Mouse (Mus musculus) embryonic facial prominence, embryonic 10.5 days (tissue): ENCODE measurements at regions not wholly inside any gene's neighbourhood (a gene's known extent, or its start where the extent isn't known, plus 50 kb on each side); places are given as distances from the start of the nearest gene placed in this dataset.

Experiments used
- DNase-seq: peaks from one replicate; pipeline ENCODE4 v3.0.0-alpha.2; 2017; ENCODE audit warnings: low spot score
- H3K27ac ChIP-seq: fragments of 300-500 bp; sonication (generic); replicated peaks from 2 replicates; pipeline ENCODE4 v1.5.1; 2016; ENCODE audit warnings: mild to moderate bottlenecking
- H3K27me3 ChIP-seq: fragments of 300-500 bp; sonication (generic); replicated peaks from 2 replicates; pipeline ENCODE4 v1.6.1; 2016; ENCODE audit warnings: low read depth, mild to moderate bottlenecking; ENCODE audit not compliant: poor library complexity, severe bottlenecking
- H3K36me3 ChIP-seq: fragments of 300-500 bp; sonication (generic); replicated peaks from 2 replicates; pipeline ENCODE4 v1.6.1; 2016; ENCODE audit warnings: mild to moderate bottlenecking, moderate library complexity
- H3K4me1 ChIP-seq: fragments of 300-500 bp; sonication (generic); 2 replicates; pipeline ENCODE4 v1.6.1; 2016
- H3K4me3 ChIP-seq: fragments of 300-500 bp; sonication (generic); 2 replicates; pipeline ENCODE4 v1.5.1; 2016; ENCODE audit warnings: mild to moderate bottlenecking, moderate library complexity
- H3K9me3 ChIP-seq: fragments of 300-500 bp; sonication (generic); 2 replicates; pipeline ENCODE4 v1.6.1; 2016; ENCODE audit warnings: mild to moderate bottlenecking
- WGBS: fragments of 180-500 bp; shearing (Covaris S2); methylation state at CpG from one replicate; pipeline ENCODE4 v1.1.7; 2016; 5-methylcytosine and 5-hydroxymethylcytosine counted together

DNA sequence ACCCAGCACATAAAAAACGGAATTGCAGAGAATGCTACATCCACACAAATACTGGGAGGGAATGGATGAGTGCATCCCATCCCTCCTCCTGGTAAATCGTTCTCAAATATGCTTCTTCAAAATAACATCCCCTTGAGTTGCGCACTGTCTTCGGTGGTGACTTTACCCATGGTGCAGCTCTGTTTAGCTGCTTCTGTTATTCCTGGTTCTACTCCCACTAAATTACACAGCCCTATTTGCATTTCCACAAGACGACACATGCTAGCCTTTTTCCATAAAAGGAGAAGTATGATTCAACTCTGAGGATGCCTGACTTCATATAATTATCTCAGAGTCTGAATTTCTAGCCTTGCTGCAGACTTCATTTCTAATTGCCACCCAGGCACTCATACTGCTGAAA, 65.5 kb upstream of the Ift57 start:
- no peaks in the 10 kb centered on the region for H3K4me1 ChIP-seq
- no peak for DNase-seq
- no peaks in the 10 kb centered on the region for H3K9me3 ChIP-seq
- no peak overlapping the region for H3K27ac ChIP-seq
- H3K4me3 ChIP-seq: no peak overlapping the region
- H3K36me3 ChIP-seq: no peaks in the 10 kb centered on the region
- WGBS: 87% methylated on average over 5 of the region's 5 CpGs
- no peaks in the 10 kb centered on the region for H3K27me3 ChIP-seq

DNA sequence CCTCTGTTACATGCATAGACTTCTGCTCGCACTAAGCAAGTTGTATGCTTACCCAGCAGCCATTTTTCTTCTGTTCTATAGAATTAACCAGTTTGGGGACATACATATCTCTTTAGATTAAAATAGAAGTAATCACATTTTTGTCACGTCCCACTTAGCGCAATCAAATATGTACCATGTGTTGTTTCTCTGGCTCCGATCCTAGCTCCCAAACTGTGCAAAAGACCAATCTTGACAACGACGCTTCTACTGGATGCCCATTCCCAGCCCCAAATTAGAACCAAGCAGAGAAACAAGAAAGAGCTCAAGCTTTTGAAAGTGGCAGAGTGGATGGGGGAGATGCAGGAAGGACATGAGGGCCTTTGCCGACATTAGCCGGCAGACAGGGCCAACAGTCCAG, 63.5 kb upstream of the Ift57 start:
- no peaks in the 10 kb centered on the region for H3K27me3 ChIP-seq
- H3K4me1 ChIP-seq: no peaks in the 10 kb centered on the region
- no peak overlapping the region for H3K4me3 ChIP-seq
- DNase-seq: no peak
- no peaks in the 10 kb centered on the region for H3K9me3 ChIP-seq
- 93% methylated on average over 8 of the region's 8 CpGs for WGBS
- H3K36me3 ChIP-seq: no peaks in the 10 kb centered on the region
- no peak overlapping the region for H3K27ac ChIP-seq

DNA sequence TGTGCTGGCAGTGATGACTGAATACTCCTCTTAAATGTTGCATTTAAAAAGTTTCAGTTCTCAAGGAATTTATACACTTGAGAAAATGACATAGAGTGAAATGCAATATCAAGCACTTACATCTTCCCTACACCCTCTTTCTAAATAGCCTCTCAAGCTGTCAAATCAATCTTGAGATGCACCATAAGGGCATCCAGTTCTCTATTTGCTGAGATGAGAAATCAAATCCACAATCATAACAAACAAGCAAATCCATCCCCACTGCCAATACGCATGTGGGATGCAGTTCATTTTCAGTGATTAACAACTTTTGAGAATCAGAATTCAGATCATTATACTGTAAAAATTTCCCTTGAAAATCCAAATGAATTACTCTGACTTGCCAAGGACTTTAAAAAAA, 62.6 kb upstream of the Ift57 start:
- H3K4me3 ChIP-seq: no peak overlapping the region
- WGBS: 89% methylated on average over 1 of the region's 1 CpGs
- no peaks in the 10 kb centered on the region for H3K9me3 ChIP-seq
- H3K4me1 ChIP-seq: no peaks in the 10 kb centered on the region
- DNase-seq: no peak
- H3K27ac ChIP-seq: no peak overlapping the region
- H3K27me3 ChIP-seq: no peaks in the 10 kb centered on the region
- no peaks in the 10 kb centered on the region for H3K36me3 ChIP-seq

DNA sequence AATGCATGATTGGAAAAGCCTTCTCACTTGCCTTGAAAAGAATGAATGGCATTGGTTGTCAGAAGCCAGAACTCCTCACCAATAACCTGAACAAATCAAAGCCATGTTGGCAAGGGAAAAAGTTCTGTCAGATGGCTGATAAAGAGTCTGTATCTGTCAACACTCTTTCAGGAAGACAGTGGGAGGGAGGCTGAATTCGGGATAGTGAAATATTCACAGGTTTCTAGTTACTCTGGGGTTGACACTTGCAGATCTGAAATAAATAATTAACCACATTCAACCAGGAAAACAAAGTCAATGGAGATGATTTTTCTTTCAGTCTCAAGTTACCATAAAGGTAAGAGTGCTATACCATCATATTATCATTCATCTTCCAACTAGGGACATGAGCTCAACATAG, 56.3 kb upstream of the Ift57 start:
- DNase-seq: no peak
- Histone ChIP-seq H3K4me1 (no peaks in the 10 kb centered on the region), H3K27ac (no peak overlapping the region), H3K9me3 (no peaks in the 10 kb centered on the region), H3K27me3 (no peaks in the 10 kb centered on the region), H3K4me3 (no peak overlapping the region), H3K36me3 (no peaks in the 10 kb centered on the region)
- WGBS: 80% methylated on average over 1 of the region's 1 CpGs

DNA sequence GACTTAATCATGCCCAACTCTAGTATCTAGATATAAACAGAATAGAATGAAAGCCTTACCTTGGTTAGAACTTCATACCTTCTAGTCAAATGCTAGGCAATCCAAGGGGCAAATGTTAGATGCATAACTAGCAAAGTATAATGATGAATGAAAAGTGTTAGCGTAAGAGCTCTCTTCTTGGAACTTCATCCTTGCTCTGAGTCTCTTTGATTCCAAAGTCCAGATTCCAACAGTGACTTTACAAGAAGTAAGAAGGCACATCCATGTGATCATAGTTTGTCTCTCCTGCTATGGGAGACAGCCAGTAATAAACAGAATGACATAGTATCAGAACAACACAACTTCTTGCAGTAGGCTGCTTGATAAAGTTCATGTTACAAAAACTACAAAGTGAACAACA, 54.6 kb upstream of the Ift57 start:
- no peaks in the 10 kb centered on the region for H3K27me3 ChIP-seq
- 96% methylated on average over 1 of the region's 1 CpGs for WGBS
- no peaks in the 10 kb centered on the region for H3K4me1 ChIP-seq
- H3K27ac ChIP-seq: no peak overlapping the region
- H3K36me3 ChIP-seq: no peaks in the 10 kb centered on the region
- no peak for DNase-seq
- no peaks in the 10 kb centered on the region for H3K9me3 ChIP-seq
- H3K4me3 ChIP-seq: no peak overlapping the region

DNA sequence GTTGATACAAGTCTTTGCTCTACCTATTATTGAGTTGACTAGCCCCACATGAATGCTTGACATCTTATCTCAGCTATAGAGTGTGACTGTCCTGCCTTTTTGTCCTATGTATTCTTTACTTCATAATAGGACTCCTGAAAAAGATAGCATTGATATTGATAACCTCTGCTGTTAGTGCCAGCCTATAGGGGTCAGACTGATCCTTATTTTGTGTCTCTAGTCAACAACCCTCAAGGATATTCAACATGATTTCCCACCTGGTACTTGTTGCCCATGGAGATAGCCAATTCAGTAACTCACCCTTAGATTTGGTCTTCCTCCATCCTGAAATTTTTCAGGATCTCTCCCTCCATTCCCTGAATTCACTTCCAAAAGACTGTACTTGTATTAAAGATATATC, 52.6 kb upstream of the Ift57 start:
- no peak overlapping the region for H3K4me3 ChIP-seq
- no peaks in the 10 kb centered on the region for H3K27me3 ChIP-seq
- no peaks in the 10 kb centered on the region for H3K4me1 ChIP-seq
- no peak overlapping the region for H3K27ac ChIP-seq
- DNase-seq: no peak
- no peaks in the 10 kb centered on the region for H3K36me3 ChIP-seq
- no peaks in the 10 kb centered on the region for H3K9me3 ChIP-seq
